Mouse (Mus musculus): ENCODE measurements around the gene Tulp4.
"Not testable (repeated sequence)": the region's sequence is repeated elsewhere in the genome, so short reads cannot be mapped to it uniquely, and the experiment has no call there.

Tulp4 gene

GRCm38 (mm10) chr17:6283137-6283536, 176.9 kb downstream of the Tulp4 start:
- not testable (repeated sequence) for DNase-seq

GRCm38 (mm10) chr17:6286169-6286568, 179.9 kb downstream of the Tulp4 start:
- not testable (repeated sequence) for DNase-seq

- DNase-seq, result not testable (repeated sequence)
Measured at GRCm38 (mm10) chr17:6289045-6289444, 182.8 kb downstream of the Tulp4 start.

- not testable (repeated sequence) for DNase-seq
Measured at GRCm38 (mm10) chr17:6293882-6294281, 187.6 kb downstream of the Tulp4 start.

- DNase-seq, result not testable (repeated sequence)
Measured at GRCm38 (mm10) chr17:6297060-6297795, 191.0 kb downstream of the Tulp4 start.

- DNase-seq, result not testable (repeated sequence)
Measured at GRCm38 (mm10) chr17:6300190-6300863, 194.1 kb downstream of the Tulp4 start.

All from right cerebral cortex, postnatal 4 days (tissue).